Mouse (Mus musculus) ES-E14 (cell line): Measurements from ENCODE around the gene Drc1.

Experiments used
- CHD2 ChIP-seq: IDR thresholded peaks from 2 replicates; pipeline ENCODE4 v1.6.1; 2014; ENCODE audit warnings: mild to moderate bottlenecking, low read depth, low read length, inconsistent platforms
- HCFC1 ChIP-seq: IDR thresholded peaks from 2 replicates; pipeline ENCODE4 v1.6.1; 2012; ENCODE audit warnings: low read length, inconsistent platforms, borderline replicate concordance; ENCODE audit not compliant: insufficient read depth
- MAFK ChIP-seq: IDR thresholded peaks from 2 replicates; pipeline ENCODE4 v1.6.1; 2014; ENCODE audit warnings: mild to moderate bottlenecking, low read depth, low read length, inconsistent platforms; ENCODE audit not compliant: insufficient read depth
- ZC3H11A ChIP-seq: IDR thresholded peaks from 2 replicates; pipeline ENCODE4 v1.6.1; 2012; ENCODE audit warnings: low read depth, mild to moderate bottlenecking, inconsistent platforms, low read length, borderline replicate concordance

DNA sequence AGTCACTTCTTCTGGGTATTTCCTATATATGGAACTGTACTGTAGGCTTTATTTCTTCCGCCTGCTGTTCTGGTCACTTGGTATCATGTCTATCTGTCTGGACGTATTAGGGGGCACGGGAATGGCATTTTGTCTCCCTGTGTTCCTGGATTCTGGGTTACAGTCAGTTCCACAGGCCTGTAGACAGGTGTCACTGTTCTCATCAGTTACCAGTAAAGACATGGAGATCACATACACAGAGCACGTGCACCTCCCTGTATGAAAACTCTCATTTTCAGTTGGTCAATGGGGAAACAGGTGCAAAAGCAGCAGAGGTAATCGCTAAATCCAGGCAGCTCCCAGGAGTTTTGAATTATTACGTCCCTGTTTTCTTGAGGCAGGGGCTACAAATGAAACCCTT lies 106.5 kb downstream of the Drc1 start:
- TF ChIP-seq CHD2 (no peak), HCFC1 (no peak), ZC3H11A (no peak), MAFK (no peak)
